8 mouse cellular contexts compared by ENCODE assay signal in the genomic region with DNA sequence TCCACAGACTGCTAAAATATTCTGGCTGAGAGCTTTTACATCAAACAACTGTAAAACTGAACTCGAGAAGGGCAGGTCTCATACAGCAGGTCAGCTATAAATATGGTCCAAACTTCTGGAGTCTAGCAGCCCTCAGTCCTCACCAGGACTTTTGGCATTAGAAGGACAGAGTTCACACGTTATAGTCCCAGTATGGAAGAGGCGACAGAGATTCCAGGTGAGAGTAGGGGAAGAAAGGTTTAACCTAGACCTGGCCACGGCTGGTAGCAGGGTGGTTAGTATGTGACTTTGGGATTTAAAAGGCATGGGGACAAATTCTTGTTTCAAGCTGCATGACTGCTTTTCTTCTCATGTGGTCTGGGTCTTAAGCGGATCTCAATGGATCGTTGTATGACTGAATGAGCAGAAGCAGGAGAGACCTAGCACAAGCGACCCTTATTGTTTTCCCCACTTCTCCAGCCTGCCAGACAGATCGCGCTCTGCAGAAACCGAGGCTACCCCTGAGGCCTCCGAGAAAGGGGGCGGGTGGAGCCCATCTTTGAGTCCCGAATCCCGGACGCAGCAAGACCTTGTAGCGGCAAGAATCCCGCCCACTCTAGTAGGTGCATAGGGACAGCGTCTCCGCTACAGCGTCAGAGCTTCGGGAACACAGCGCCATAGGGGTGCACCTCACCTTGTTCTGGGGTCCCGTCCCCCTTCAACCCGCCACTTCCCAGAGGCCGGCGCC. TPM values are rescaled to one million over a fixed set of nuclear protein-coding genes. Genes with fewer than 3 reads are reported as not detected.
DNase-seq lines count a peak whose midpoint lies in the region; ATAC-seq and TF ChIP-seq lines count a peak whose summit lies in the region.

No protein-coding gene starts in this region.

- TF ChIP-seq CTCF in kidney, adult 2 months (conservative IDR thresholded peaks at IDR 0.05; ENCODE audit: insufficient read depth, insufficient read length, low read depth, low read length), result no peak
- TF ChIP-seq CTCF in liver, postnatal 0 days (IDR thresholded peaks at IDR 0.05; ENCODE audit: low read depth), result no peak

- no peak for TF ChIP-seq EP300 in liver, postnatal 0 days (IDR thresholded peaks at IDR 0.05; ENCODE audit: low read depth)

- peak overlapping the region; percentile 88 for H3K4me3 ChIP-seq in kidney, adult 2 months (ENCODE audit: insufficient read depth, low read depth, low read length)
- peak overlapping the region; percentile 90 for H3K4me3 ChIP-seq in forebrain, embryonic 15.5 days
- H3K4me3 ChIP-seq in liver, postnatal 0 days (ENCODE audit: low read depth, low read length), result peak overlapping the region; percentile 70

- DNase-seq in kidney, adult 2 months, result no peak
- no peak for DNase-seq in kidney, adult 8-10 months
- peak; percentile 40 for DNase-seq in MN1 (ENCODE audit: low spot score)
- DNase-seq in liver, postnatal 0 days, result no peak
- no peak for DNase-seq in spleen, postnatal 14 days (ENCODE audit: low spot score in 2 of 2)
- no peak for DNase-seq in frontal cortex, adult 2 months (ENCODE audit: extremely low spot score in 1 of 2, low spot score in 1 of 2)
- no peak for DNase-seq in right cerebral cortex, postnatal 25 days

- TF ChIP-seq POLR2A in kidney, adult 2 months (IDR thresholded peaks at IDR 0.05; ENCODE audit: low read depth, low read length), result no peak

- ATAC-seq in forebrain, embryonic 15.5 days (replicated peaks), result peak; percentile 87
- ATAC-seq in liver, postnatal 0 days, result peak; percentile 8

- H3K9ac ChIP-seq in forebrain, embryonic 15.5 days (replicated peaks), result peak overlapping the region; percentile 71
- peak overlapping the region; percentile 85 for H3K9ac ChIP-seq in liver, postnatal 0 days (replicated peaks)

- no peaks in the 10 kb centered on the region for H3K36me3 ChIP-seq in kidney, adult 2 months (ENCODE audit: control insufficient read depth, insufficient read depth, low read length)
- peaks cover 4% of the 10 kb centered on the region for H3K36me3 ChIP-seq in forebrain, embryonic 15.5 days
- H3K36me3 ChIP-seq in liver, postnatal 0 days (replicated peaks; ENCODE audit: insufficient read depth, low read length), result 0 out of 2 replicates have a peak, but pooled peaks cover 2% of the 10 kb centered on the region

- H3K4me1 ChIP-seq in kidney, adult 2 months (ENCODE audit: control insufficient read depth, insufficient read depth, low read length), result peaks cover 35% of the 10 kb centered on the region
- H3K4me1 ChIP-seq in forebrain, embryonic 15.5 days, result peaks cover 28% of the 10 kb centered on the region
- H3K4me1 ChIP-seq in liver, postnatal 0 days (ENCODE audit: insufficient read depth), result peaks cover 36% of the 10 kb centered on the region

- peak overlapping the region; percentile 75 for H3K27ac ChIP-seq in kidney, adult 2 months (ENCODE audit: insufficient read depth, low read depth, low read length)
- peak overlapping the region; percentile 77 for H3K27ac ChIP-seq in forebrain, embryonic 15.5 days (replicated peaks)
- H3K27ac ChIP-seq in liver, postnatal 0 days (ENCODE audit: low read depth), result peak overlapping the region; percentile 93

- H3K27me3 ChIP-seq in kidney, adult 2 months (replicated peaks; ENCODE audit: control insufficient read depth, insufficient read depth, low read length), result no peaks in the 10 kb centered on the region
- H3K27me3 ChIP-seq in forebrain, embryonic 15.5 days, result no peaks in the 10 kb centered on the region
- H3K27me3 ChIP-seq in liver, postnatal 0 days (ENCODE audit: insufficient read depth, low read length), result no peaks in the 10 kb centered on the region

- peak overlapping the region; percentile 68 for H3K4me2 ChIP-seq in forebrain, embryonic 15.5 days (replicated peaks)
- H3K4me2 ChIP-seq in liver, postnatal 0 days (ENCODE audit: low read depth, low read length), result peak overlapping the region; percentile 84

- H3K9me3 ChIP-seq in forebrain, embryonic 15.5 days, result no peaks in the 10 kb centered on the region
- H3K9me3 ChIP-seq in liver, postnatal 0 days (ENCODE audit: low read length), result no peaks in the 10 kb centered on the region

- 1% methylated on average over 26 of the region's 26 CpGs for WGBS in kidney, adult 2 months
- 1% methylated on average over 26 of the region's 26 CpGs for WGBS in forebrain, embryonic 15.5 days
- WGBS in liver, postnatal 0 days (ENCODE audit: insufficient replicate concordance), result 2% methylated on average over 26 of the region's 26 CpGs

RNA-seq across cellular contexts. Expression of gene Alad, which starts 0.4 kb away (rescaled TPM):
- 194 and 206 TPM in 2 replicates for polyA plus RNA-seq in kidney, adult 2 months (2012; rRNA removed)
- 63.3 and 64.3 TPM in 2 replicates for polyA plus RNA-seq in forebrain, embryonic 15.5 days (2015; fragmentation: Nextera tagmentation; extraction: Ambion mirVana)
- 295 and 303 TPM in 2 replicates for polyA plus RNA-seq in liver, postnatal 0 days (2015; fragmentation: Nextera tagmentation; extraction: Ambion mirVana)
- 37.2 and 43.1 TPM in 2 replicates for polyA plus RNA-seq in frontal cortex, adult 2 months (2012; rRNA removed)

RNA-seq across cellular contexts. Expression of gene Pole3, which starts 5.6 kb away (rescaled TPM):
- 15.6 and 19.7 TPM in 2 replicates for polyA plus RNA-seq in kidney, adult 2 months (2012; rRNA removed)
- 83.9 and 88.4 TPM in 2 replicates for polyA plus RNA-seq in forebrain, embryonic 15.5 days (2015; fragmentation: Nextera tagmentation; extraction: Ambion mirVana)
- 26.4 and 29.2 TPM in 2 replicates for polyA plus RNA-seq in liver, postnatal 0 days (2015; fragmentation: Nextera tagmentation; extraction: Ambion mirVana)
- 30.6 and 31.3 TPM in 2 replicates for polyA plus RNA-seq in frontal cortex, adult 2 months (2012; rRNA removed)

RNA-seq across cellular contexts. Expression of gene 4933430I17Rik, which starts 5.9 kb away (rescaled TPM):
- polyA plus RNA-seq in kidney, adult 2 months (2012; rRNA removed), result 0.17 and 0.20 TPM in 2 replicates
- 0.60 and 0.79 TPM in 2 replicates for polyA plus RNA-seq in forebrain, embryonic 15.5 days (2015; fragmentation: Nextera tagmentation; extraction: Ambion mirVana)
- not detected in 2 replicates for polyA plus RNA-seq in liver, postnatal 0 days (2015; fragmentation: Nextera tagmentation; extraction: Ambion mirVana)
- polyA plus RNA-seq in frontal cortex, adult 2 months (2012; rRNA removed), result 0.44 TPM in 2 replicates

RNA-seq across cellular contexts. Expression of gene Hdhd3, which starts 16.0 kb away (rescaled TPM):
- polyA plus RNA-seq in kidney, adult 2 months (2012; rRNA removed), result 23.7 and 24.0 TPM in 2 replicates
- polyA plus RNA-seq in forebrain, embryonic 15.5 days (2015; fragmentation: Nextera tagmentation; extraction: Ambion mirVana), result 10.8 TPM in 2 replicates
- polyA plus RNA-seq in liver, postnatal 0 days (2015; fragmentation: Nextera tagmentation; extraction: Ambion mirVana), result 19.7 and 20.3 TPM in 2 replicates
- polyA plus RNA-seq in frontal cortex, adult 2 months (2012; rRNA removed), result 6.8 and 8.0 TPM in 2 replicates

RNA-seq across cellular contexts. Expression of gene Bspry, which starts 39.4 kb away (rescaled TPM):
- 51.1 and 52.4 TPM in 2 replicates for polyA plus RNA-seq in kidney, adult 2 months (2012; rRNA removed)
- 0.78 and 0.85 TPM in 2 replicates for polyA plus RNA-seq in forebrain, embryonic 15.5 days (2015; fragmentation: Nextera tagmentation; extraction: Ambion mirVana)
- polyA plus RNA-seq in liver, postnatal 0 days (2015; fragmentation: Nextera tagmentation; extraction: Ambion mirVana), result 0.18 and 0.26 TPM in 2 replicates
- polyA plus RNA-seq in frontal cortex, adult 2 months (2012; rRNA removed), result 0.60 and 0.78 TPM in 2 replicates
